Mouse (Mus musculus): ENCODE measurements around the gene Olfr1461.

The Olfr1461 gene

GRCm38 (mm10) chr19:13162700-13163099, at the start of gene Olfr1461:
Olfr1461 (plus strand) TSS chr19:13163000.
- ChIA-PET CTCF (no interaction called here), POLR2A (interaction anchor here in 1 of 4 experiments (0.5 kb wide), 1 partner anchor 352 kb away, joined by 3 read pairs; no protein-coding TSS in a partner anchor)

GRCm38 (mm10) chr19:13149449-13149848, 13.4 kb upstream of the Olfr1461 start, which contains the start of gene Olfr1459:
Olfr1459 (minus strand) TSS chr19:13149549.
- POLR2A ChIA-PET: no interaction called here

GRCm38 (mm10) chr19:13185434-13185833, 22.6 kb downstream of the Olfr1461 start, which contains the start of gene Olfr1462:
Olfr1462 (plus strand) TSS chr19:13185734.
- CTCF ChIA-PET: no interaction called here

More at GRCm38 (mm10) chr19:13149449-13149848, 13.4 kb upstream of the Olfr1461 start, which contains the start of gene Olfr1459:
- CTCF ChIA-PET: no interaction called here

More at GRCm38 (mm10) chr19:13185434-13185833, 22.6 kb downstream of the Olfr1461 start, which contains the start of gene Olfr1462:
- POLR2A ChIA-PET: no interaction called here
